Mouse (Mus musculus) cerebellum, postnatal 4 days (tissue): Measurements from ENCODE around the gene Ly6g.
"Not testable (repeated sequence)": the region's sequence is repeated elsewhere in the genome, so short reads cannot be mapped to it uniquely, and the experiment has no call there.

Experiments
- DNase-seq, 2 experiments: peaks; one replicate each; pipeline ENCODE4 v3.0.0; 2022; ENCODE audit warnings: low spot score in 2 of 2, mixed read lengths in 1 of 2

Gene Ly6g

GRCm38 (mm10) chr15:75154940-75155339, at the start of gene Ly6g:
Gene Ly6g (plus strand): TSS chr15:75155240.
- DNase-seq, result no peak

- not testable (repeated sequence) for DNase-seq
Observed at GRCm38 (mm10) chr15:75110424-75110823, 44.6 kb upstream of the Ly6g start.

- not testable (repeated sequence) for DNase-seq
Observed at GRCm38 (mm10) chr15:75111861-75112630, 43.0 kb upstream of the Ly6g start, which contains the start of gene Ly6c2. Gene Ly6c2 (minus strand): TSS chr15:75111970.

- no peak for DNase-seq
Observed at GRCm38 (mm10) chr15:75116525-75116924, 38.5 kb upstream of the Ly6g start.

GRCm38 (mm10) chr15:75117481-75117880, 37.6 kb upstream of the Ly6g start:
- DNase-seq, result not testable (repeated sequence)

- peak in 1 of 2 experiments; percentile 56 for DNase-seq
Observed at GRCm38 (mm10) chr15:75118742-75119141, 36.3 kb upstream of the Ly6g start.

GRCm38 (mm10) chr15:75120066-75120465, 35.0 kb upstream of the Ly6g start:
- no peak for DNase-seq

- DNase-seq, result not testable (repeated sequence)
Observed at GRCm38 (mm10) chr15:75132346-75132745, 22.7 kb upstream of the Ly6g start.

- not testable (repeated sequence) for DNase-seq
Observed at GRCm38 (mm10) chr15:75135090-75135783, 19.8 kb upstream of the Ly6g start.

GRCm38 (mm10) chr15:75137739-75138138, 17.3 kb upstream of the Ly6g start:
- DNase-seq, result not testable (repeated sequence)

GRCm38 (mm10) chr15:75141812-75142360, 13.2 kb upstream of the Ly6g start:
- DNase-seq, result peak in 1 of 2 experiments; percentile 16

GRCm38 (mm10) chr15:75143735-75144134, 11.3 kb upstream of the Ly6g start:
- DNase-seq, result no peak

- no peak for DNase-seq
Observed at GRCm38 (mm10) chr15:75153087-75153486, 2.0 kb upstream of the Ly6g start.

- DNase-seq, result no peak
Observed at GRCm38 (mm10) chr15:75157646-75158045, 2.6 kb downstream of the Ly6g start.

GRCm38 (mm10) chr15:75175506-75175905, 20.5 kb downstream of the Ly6g start:
- DNase-seq, result no peak

GRCm38 (mm10) chr15:75186291-75186690, 31.3 kb downstream of the Ly6g start:
- no peak for DNase-seq

GRCm38 (mm10) chr15:75189116-75189515, 34.1 kb downstream of the Ly6g start:
- DNase-seq, result no peak

- not testable (repeated sequence) for DNase-seq
Observed at GRCm38 (mm10) chr15:75190560-75190959, 35.5 kb downstream of the Ly6g start.
